Mouse (Mus musculus): ENCODE results near the gene Utp4.

- no peak for TF ChIP-seq POLR2A (IDR thresholded peaks at IDR 0.05; ENCODE audit: insufficient read depth, low read depth, low read length)
- no peak for TF ChIP-seq CTCF (IDR thresholded peaks at IDR 0.05; ENCODE audit: insufficient read depth, low read depth, low read length)
These were observed 6.0 kb downstream of the Utp4 start for GRCm38 (mm10) chr8:106899473-106899872.

Measured in olfactory bulb, adult 2 months (tissue).